Mouse (Mus musculus): ENCODE results near the gene R3hdml. TPM values are rescaled to one million over a fixed set of nuclear protein-coding genes. Genes with fewer than 3 reads are reported as not detected.

The R3hdml gene
- total RNA-seq, 2 experiments from 2014 or later = not detected

GRCm38 (mm10) chr2:163538410-163538809 lies 46.3 kb downstream of the R3hdml start:
- DNase-seq (ENCODE audit: low spot score in 2 of 2) = peak in 1 of 2 experiments; percentile 6

GRCm38 (mm10) chr2:163539321-163540040 lies 47.4 kb downstream of the R3hdml start:
- no peak for DNase-seq (ENCODE audit: low spot score in 2 of 2)

- DNase-seq (ENCODE audit: low spot score in 2 of 2) = no peak
Measured at GRCm38 (mm10) chr2:163540231-163541117, 48.4 kb downstream of the R3hdml start.

GRCm38 (mm10) chr2:163541568-163542182 lies 49.6 kb downstream of the R3hdml start:
- no peak for DNase-seq (ENCODE audit: low spot score in 2 of 2)

GRCm38 (mm10) chr2:163542674-163543073 lies 50.6 kb downstream of the R3hdml start:
- DNase-seq (ENCODE audit: low spot score in 2 of 2) = no peak

GRCm38 (mm10) chr2:163546623-163547318 lies 54.7 kb downstream of the R3hdml start:
- no peak for DNase-seq (ENCODE audit: low spot score in 2 of 2)

- no peak for DNase-seq (ENCODE audit: low spot score in 2 of 2)
Measured at GRCm38 (mm10) chr2:163548822-163549221, 56.7 kb downstream of the R3hdml start.

GRCm38 (mm10) chr2:163549786-163550185 lies 57.7 kb downstream of the R3hdml start:
- no peak for DNase-seq (ENCODE audit: low spot score in 2 of 2)

Other genes with a start within 250 kb of the R3hdml start
- gene Jph2, start 94.3 kb upstream of the R3hdml start, total RNA-seq (2021) = under 1 TPM; 0.46 to 0.64 TPM
- 10 to 100 TPM; 17.8 to 19.5 TPM for gene Oser1, start 67.6 kb upstream of the R3hdml start, total RNA-seq (2021)
- gene Gdap1l1, start 53.8 kb upstream of the R3hdml start, total RNA-seq (2021) = 10 to 100 TPM; 76.6 to 80.3 TPM
- 10 to 100 TPM; 17.8 to 20.5 TPM for gene Fitm2, start 19.7 kb upstream of the R3hdml start, total RNA-seq (2021)
- not detected for gene Hnf4a, start 14.5 kb downstream of the R3hdml start, total RNA-seq (2021)
- 10 to 100 TPM; 53.1 to 57.6 TPM for gene Ttpal, start 110.0 kb downstream of the R3hdml start, total RNA-seq (2021)
- gene Serinc3, start 152.8 kb downstream of the R3hdml start, total RNA-seq (2021) = 100 to 1,000 TPM; 209 to 218 TPM
- gene Pkig, start 166.1 kb downstream of the R3hdml start, total RNA-seq (2021) = 10 to 100 TPM; 70.9 to 71.8 TPM